Mouse (Mus musculus) spleen, adult 10 weeks (tissue): Measurements from ENCODE around the gene Slc36a4. TPM values are rescaled to one million over a fixed set of nuclear protein-coding genes. Genes with fewer than 3 reads are reported as not detected.

Experiments used
- polyA plus RNA-seq: library from polyadenylated mRNA; stranded (reverse); fragments of 350-450 nt; fragmentation: Illumina TruSeq; extraction: RNeasy Lipid Tissue Mini Kit (QIAGEN cat#74804); gene quantifications from one replicate; pipeline ENCODE4 v1.2.3, GENCODE M21; 2015; ENCODE audit warnings: low replicate concordance; ENCODE audit not compliant: insufficient read depth

Slc36a4 gene
- 9.2 TPM for polyA plus RNA-seq

DNA sequence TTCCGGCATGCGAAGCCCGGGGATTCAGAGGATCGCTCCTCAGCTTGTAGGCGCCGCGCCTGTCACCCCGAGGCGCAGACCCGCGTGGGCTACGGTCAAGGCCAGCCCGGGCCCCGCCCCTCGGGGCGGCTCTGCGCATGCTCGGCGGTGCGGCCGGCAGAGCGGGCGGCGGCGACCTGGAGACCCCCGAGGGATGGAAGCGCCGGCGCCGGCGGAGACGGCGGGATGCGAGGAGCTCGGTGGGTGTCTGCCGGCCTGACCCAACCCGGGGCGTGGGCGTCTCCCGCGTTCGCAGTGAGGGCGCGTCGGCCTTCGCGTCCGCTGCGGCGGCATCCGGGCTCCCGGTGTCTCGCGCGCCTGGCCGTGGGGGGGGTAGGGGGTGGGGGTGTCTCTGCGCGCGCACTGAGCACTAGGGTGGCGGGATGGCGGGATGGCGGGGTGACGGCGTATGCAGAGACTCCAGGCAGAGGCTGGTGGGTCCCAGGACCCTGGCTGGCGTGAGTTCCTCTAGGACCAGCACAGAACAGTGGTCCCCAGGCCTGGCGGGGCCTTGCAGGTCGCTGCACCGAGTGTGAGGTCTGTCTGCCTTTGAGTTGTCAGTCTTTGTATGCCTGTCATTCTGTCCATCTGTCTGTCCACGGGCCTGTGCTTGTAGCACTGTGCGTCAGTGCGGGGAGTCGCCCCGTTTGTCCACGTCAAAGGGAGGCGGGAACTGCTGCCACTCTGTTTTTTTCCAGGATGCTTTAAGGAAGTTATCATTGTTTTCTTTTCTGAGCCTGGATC is at the start of gene Slc36a4:
Gene Slc36a4 (plus strand): TSS at position 140 of the 783 bp plus-strand sequence.

Other genes starting within 250 kb of the Slc36a4 start
- gene Smco4, start 216.3 kb upstream of the Slc36a4 start, polyA plus RNA-seq: 9.4 TPM
- gene Deup1, start 81.8 kb upstream of the Slc36a4 start, polyA plus RNA-seq: 0.88 TPM
- not detected for gene Mtnr1b, start 164.8 kb downstream of the Slc36a4 start, polyA plus RNA-seq